Mouse (Mus musculus): ENCODE results near the gene Cat. TPM values are rescaled to one million over a fixed set of nuclear protein-coding genes. Genes with fewer than 3 reads are reported as not detected.

Gene Cat
- polyA plus RNA-seq, 1 experiment from 2014 or later = 96.6 TPM

- H3K4me3 ChIP-seq (ENCODE audit: control insufficient read depth in 1 of 2, insufficient read depth in 1 of 2, low read depth in 1 of 2, low read length in 2 of 2) = peak overlapping the region; percentile 75 to 81
- no peaks in the 10 kb centered on the region for H3K9me3 ChIP-seq (ENCODE audit: control insufficient read depth, low read length)
- H3K27me3 ChIP-seq (ENCODE audit: control insufficient read depth, insufficient read depth, low read length) = no peaks in the 10 kb centered on the region
- WGBS = 15% methylated on average over 5 of the region's 5 CpGs
- no peaks in the 10 kb centered on the region for H3K36me3 ChIP-seq (ENCODE audit: control insufficient read depth, insufficient read depth, low read length)
- no peak for ATAC-seq (ENCODE audit: insufficient number of reproducible peaks, insufficient read depth, low FRiP score, low read depth)
- H3K9ac ChIP-seq (ENCODE audit: low read length) = peak overlapping the region; percentile 89
- H3K4me2 ChIP-seq (ENCODE audit: low read length) = peak overlapping the region; percentile 90
- H3K27ac ChIP-seq (replicated peaks in 1 of 2; ENCODE audit: control insufficient read depth in 1 of 2, insufficient read depth in 1 of 2, low read depth in 2 of 2, low read length in 2 of 2) = peak overlapping the region; percentile 94 to 95; a peak in 2 of 4 replicates
- peaks cover 2 to 14% of the 10 kb centered on the region in 2 experiments; a peak in 3 of 4 replicates for H3K4me1 ChIP-seq (ENCODE audit: control insufficient read depth in 2 of 2, insufficient read depth in 2 of 2, low read length in 2 of 2)
These were observed 907 bp downstream of the Cat start for GRCm38 (mm10) chr2:103483986-103484520.

GRCm38 (mm10) chr2:103483289-103483985, 1.5 kb downstream of the Cat start:
- Histone ChIP-seq H3K4me1 (ENCODE audit: control insufficient read depth in 2 of 2, insufficient read depth in 2 of 2, low read length in 2 of 2) (peaks cover 2 to 14% of the 10 kb centered on the region in 2 experiments; a peak in 3 of 4 replicates), H3K9me3 (ENCODE audit: control insufficient read depth, low read length) (no peaks in the 10 kb centered on the region), H3K4me3 (ENCODE audit: control insufficient read depth in 1 of 2, insufficient read depth in 1 of 2, low read depth in 1 of 2, low read length in 2 of 2) (peak overlapping the region; percentile 75 to 81), H3K36me3 (ENCODE audit: control insufficient read depth, insufficient read depth, low read length) (no peaks in the 10 kb centered on the region), H3K27ac (replicated peaks in 1 of 2; ENCODE audit: control insufficient read depth in 1 of 2, insufficient read depth in 1 of 2, low read depth in 2 of 2, low read length in 2 of 2) (no peak overlapping the region), H3K4me2 (ENCODE audit: low read length) (peak overlapping the region; percentile 90), H3K9ac (ENCODE audit: low read length) (peak overlapping the region; percentile 89; the same call in 1 of the 2 replicates), H3K27me3 (ENCODE audit: control insufficient read depth, insufficient read depth, low read length) (no peaks in the 10 kb centered on the region)
- 56% methylated on average over 7 of the region's 7 CpGs for whole genome bisulfite sequencing
- ATAC-seq (ENCODE audit: insufficient number of reproducible peaks, insufficient read depth, low FRiP score, low read depth) = no peak

GRCm38 (mm10) chr2:103481314-103482231, 3.4 kb downstream of the Cat start:
- no peaks in the 10 kb centered on the region for H3K27me3 ChIP-seq (ENCODE audit: control insufficient read depth, insufficient read depth, low read length)
- no peak overlapping the region for H3K4me3 ChIP-seq (ENCODE audit: control insufficient read depth in 1 of 2, insufficient read depth in 1 of 2, low read depth in 1 of 2, low read length in 2 of 2)
- no peak for ATAC-seq (ENCODE audit: insufficient number of reproducible peaks, insufficient read depth, low FRiP score, low read depth)
- H3K4me2 ChIP-seq (ENCODE audit: low read length) = no peak overlapping the region
- no peaks in the 10 kb centered on the region for H3K36me3 ChIP-seq (ENCODE audit: control insufficient read depth, insufficient read depth, low read length)
- no peaks in the 10 kb centered on the region for H3K9me3 ChIP-seq (ENCODE audit: control insufficient read depth, low read length)
- no peak overlapping the region for H3K27ac ChIP-seq (replicated peaks in 1 of 2; ENCODE audit: control insufficient read depth in 1 of 2, insufficient read depth in 1 of 2, low read depth in 2 of 2, low read length in 2 of 2)
- H3K4me1 ChIP-seq (ENCODE audit: control insufficient read depth in 2 of 2, insufficient read depth in 2 of 2, low read length in 2 of 2) = peaks cover 2 to 14% of the 10 kb centered on the region in 2 experiments; a peak in 3 of 4 replicates
- WGBS = 74% methylated on average over 11 of the region's 11 CpGs
- H3K9ac ChIP-seq (ENCODE audit: low read length) = no peak overlapping the region

GRCm38 (mm10) chr2:103480871-103481270, 4.1 kb downstream of the Cat start:
- no peak overlapping the region for H3K4me3 ChIP-seq (ENCODE audit: control insufficient read depth in 1 of 2, insufficient read depth in 1 of 2, low read depth in 1 of 2, low read length in 2 of 2)
- ATAC-seq (ENCODE audit: insufficient number of reproducible peaks, insufficient read depth, low FRiP score, low read depth) = no peak
- peaks cover 2 to 14% of the 10 kb centered on the region in 2 experiments; a peak in 3 of 4 replicates for H3K4me1 ChIP-seq (ENCODE audit: control insufficient read depth in 2 of 2, insufficient read depth in 2 of 2, low read length in 2 of 2)
- no peak overlapping the region for H3K27ac ChIP-seq (replicated peaks in 1 of 2; ENCODE audit: control insufficient read depth in 1 of 2, insufficient read depth in 1 of 2, low read depth in 2 of 2, low read length in 2 of 2)
- no peak overlapping the region for H3K9ac ChIP-seq (ENCODE audit: low read length)
- H3K9me3 ChIP-seq (ENCODE audit: control insufficient read depth, low read length) = no peaks in the 10 kb centered on the region
- no peak overlapping the region for H3K4me2 ChIP-seq (ENCODE audit: low read length)
- 88% methylated on average over 4 of the region's 4 CpGs for WGBS
- no peaks in the 10 kb centered on the region for H3K27me3 ChIP-seq (ENCODE audit: control insufficient read depth, insufficient read depth, low read length)
- peaks cover under 1% of the 10 kb centered on the region; the same call in 1 of the 2 replicates for H3K36me3 ChIP-seq (ENCODE audit: control insufficient read depth, insufficient read depth, low read length)

GRCm38 (mm10) chr2:103480240-103480639, 4.7 kb downstream of the Cat start:
- no peak for ATAC-seq (ENCODE audit: insufficient number of reproducible peaks, insufficient read depth, low FRiP score, low read depth)
- 86% methylated on average over 8 of the region's 8 CpGs for WGBS
- H3K4me2 ChIP-seq (ENCODE audit: low read length) = no peak overlapping the region
- H3K36me3 ChIP-seq (ENCODE audit: control insufficient read depth, insufficient read depth, low read length) = peaks cover 7% of the 10 kb centered on the region
- H3K9ac ChIP-seq (ENCODE audit: low read length) = no peak overlapping the region
- H3K27ac ChIP-seq (replicated peaks in 1 of 2; ENCODE audit: control insufficient read depth in 1 of 2, insufficient read depth in 1 of 2, low read depth in 2 of 2, low read length in 2 of 2) = no peak overlapping the region
- peaks cover 2 to 14% of the 10 kb centered on the region in 2 experiments; a peak in 3 of 4 replicates for H3K4me1 ChIP-seq (ENCODE audit: control insufficient read depth in 2 of 2, insufficient read depth in 2 of 2, low read length in 2 of 2)
- H3K4me3 ChIP-seq (ENCODE audit: control insufficient read depth in 1 of 2, insufficient read depth in 1 of 2, low read depth in 1 of 2, low read length in 2 of 2) = no peak overlapping the region
- H3K27me3 ChIP-seq (ENCODE audit: control insufficient read depth, insufficient read depth, low read length) = no peaks in the 10 kb centered on the region
- no peaks in the 10 kb centered on the region for H3K9me3 ChIP-seq (ENCODE audit: control insufficient read depth, low read length)

- H3K4me1 ChIP-seq (ENCODE audit: control insufficient read depth in 2 of 2, insufficient read depth in 2 of 2, low read length in 2 of 2) = peaks cover 0 to 5% of the 10 kb centered on the region in 2 experiments; a peak in 2 of 4 replicates
- H3K4me3 ChIP-seq (ENCODE audit: control insufficient read depth in 1 of 2, insufficient read depth in 1 of 2, low read depth in 1 of 2, low read length in 2 of 2) = no peak overlapping the region
- H3K27ac ChIP-seq (replicated peaks in 1 of 2; ENCODE audit: control insufficient read depth in 1 of 2, insufficient read depth in 1 of 2, low read depth in 2 of 2, low read length in 2 of 2) = no peak overlapping the region
- no peak overlapping the region for H3K9ac ChIP-seq (ENCODE audit: low read length)
- H3K4me2 ChIP-seq (ENCODE audit: low read length) = no peak overlapping the region
- no peak for ATAC-seq (ENCODE audit: insufficient number of reproducible peaks, insufficient read depth, low FRiP score, low read depth)
- H3K36me3 ChIP-seq (ENCODE audit: control insufficient read depth, insufficient read depth, low read length) = peaks cover 26% of the 10 kb centered on the region
- H3K27me3 ChIP-seq (ENCODE audit: control insufficient read depth, insufficient read depth, low read length) = no peaks in the 10 kb centered on the region
- WGBS = 89% methylated on average over 3 of the region's 3 CpGs
- no peaks in the 10 kb centered on the region for H3K9me3 ChIP-seq (ENCODE audit: control insufficient read depth, low read length)
These were observed 6.6 kb downstream of the Cat start for GRCm38 (mm10) chr2:103478326-103478725.

- H3K27me3 ChIP-seq (ENCODE audit: control insufficient read depth, insufficient read depth, low read length) = no peaks in the 10 kb centered on the region
- no peaks in the 10 kb centered on the region; a peak in 1 of 4 replicates for H3K4me1 ChIP-seq (ENCODE audit: control insufficient read depth in 2 of 2, insufficient read depth in 2 of 2, low read length in 2 of 2)
- peaks cover 35% of the 10 kb centered on the region for H3K36me3 ChIP-seq (ENCODE audit: control insufficient read depth, insufficient read depth, low read length)
- no peak overlapping the region for H3K4me3 ChIP-seq (ENCODE audit: control insufficient read depth in 1 of 2, insufficient read depth in 1 of 2, low read depth in 1 of 2, low read length in 2 of 2)
- WGBS = 73% methylated on average over 4 of the region's 4 CpGs
- no peak overlapping the region for H3K4me2 ChIP-seq (ENCODE audit: low read length)
- H3K9me3 ChIP-seq (ENCODE audit: control insufficient read depth, low read length) = no peaks in the 10 kb centered on the region
- H3K9ac ChIP-seq (ENCODE audit: low read length) = no peak overlapping the region
- no peak overlapping the region for H3K27ac ChIP-seq (replicated peaks in 1 of 2; ENCODE audit: control insufficient read depth in 1 of 2, insufficient read depth in 1 of 2, low read depth in 2 of 2, low read length in 2 of 2)
- no peak for ATAC-seq (ENCODE audit: insufficient number of reproducible peaks, insufficient read depth, low FRiP score, low read depth)
These were observed 7.5 kb downstream of the Cat start for GRCm38 (mm10) chr2:103477456-103477855.
